Mouse (Mus musculus): ENCODE data around the gene Fam219a. TPM values are rescaled to one million over a fixed set of nuclear protein-coding genes. Genes with fewer than 3 reads are reported as not detected.
A peak's percentile ranks its signal among the peaks of the same experiment; 100 is the strongest.

Fam219a gene
- total RNA-seq, 1 experiment from 2014 or later, result 20.0 TPM

GRCm38 (mm10) chr4:41470051-41470683, 99.2 kb downstream of the Fam219a start:
- no peak for DNase-seq

GRCm38 (mm10) chr4:41469199-41469598, 100.1 kb downstream of the Fam219a start:
- DNase-seq, result no peak

GRCm38 (mm10) chr4:41468396-41469080, 100.8 kb downstream of the Fam219a start:
- peak; percentile 51 for DNase-seq

Other genes starting within 250 kb of the Fam219a start
- 47.9 and 59.1 TPM in 2 replicates for gene Ubap1, start 220.5 kb downstream of the Fam219a start, total RNA-seq (2021)
- gene Kif24, start 104.7 kb downstream of the Fam219a start, total RNA-seq (2021), result 2.7 TPM in 2 replicates
- 27.3 and 38.0 TPM in 2 replicates for gene Nudt2, start 104.4 kb downstream of the Fam219a start, total RNA-seq (2021)
- gene AI464131, start 66.5 kb downstream of the Fam219a start, total RNA-seq (2021), result 15.4 and 17.4 TPM in 2 replicates
- 0.82 TPM in 1 of 2 replicates, not detected in the other for gene 1110017D15Rik, start 52.2 kb downstream of the Fam219a start, total RNA-seq (2021)
- gene Dnaic1, start 237 bp upstream of the Fam219a start, total RNA-seq (2021), result 0.30 TPM in 1 of 2 replicates, not detected in the other
- gene Enho, start 70.8 kb upstream of the Fam219a start, total RNA-seq (2021), result 2.0 and 3.9 TPM in 2 replicates
- 46.3 and 49.8 TPM in 2 replicates for gene Cntfr, start 127.6 kb upstream of the Fam219a start, total RNA-seq (2021)
- gene Il11ra1, start 130.5 kb upstream of the Fam219a start, total RNA-seq (2021), result 56.7 and 83.4 TPM in 2 replicates
- gene Rpp25l, start 144.0 kb upstream of the Fam219a start, total RNA-seq (2021), result 34.5 and 36.2 TPM in 2 replicates
- gene Dctn3, start 153.6 kb upstream of the Fam219a start, total RNA-seq (2021), result 108 and 120 TPM in 2 replicates
- gene Arid3c, start 161.6 kb upstream of the Fam219a start, total RNA-seq (2021), result not detected in 2 replicates
- gene Galt, start 185.7 kb upstream of the Fam219a start, total RNA-seq (2021), result 40.8 and 47.6 TPM in 2 replicates
- 84.5 and 86.8 TPM in 2 replicates for gene Sigmar1, start 186.6 kb upstream of the Fam219a start, total RNA-seq (2021)
- gene Ccl27a, start 204.7 kb upstream of the Fam219a start, total RNA-seq (2021), result 32.6 and 46.2 TPM in 2 replicates

Measured in adrenal gland, postnatal 25 days (tissue).